Mouse (Mus musculus) heart, postnatal 4 days (tissue): ENCODE data around the gene Aste1. TPM values are rescaled to one million over a fixed set of nuclear protein-coding genes. Genes with fewer than 3 reads are reported as not detected.

Experiments used
- total RNA-seq, 2 experiments: library from RNA; stranded (reverse); gene quantifications; 2 replicates each; pipeline ENCODE4 v1.2.3; 2021

The Aste1 gene
- total RNA-seq, 2 experiments from 2014 or later = 13.6 to 16.0 TPM

Other genes with a start within 250 kb of the Aste1 start
- gene Nek11, start 132 bp downstream of the Aste1 start, total RNA-seq = not detected
- gene Atp2c1, start 131.9 kb downstream of the Aste1 start, total RNA-seq = 10 to 100 TPM; 45.6 to 56.2 TPM
- 10 to 100 TPM; 21.0 to 23.5 TPM for gene Pik3r4, start 247.6 kb downstream of the Aste1 start, total RNA-seq